Mouse (Mus musculus): ENCODE measurements around the gene Ldhb. TPM values are rescaled to one million over a fixed set of nuclear protein-coding genes. Genes with fewer than 3 reads are reported as not detected.
"Not testable (repeated sequence)": the region's sequence is repeated elsewhere in the genome, so short reads cannot be mapped to it uniquely, and the experiment has no call there.

Ldhb gene
- polyA plus RNA-seq, 1 experiment from 2014 or later = 1,564 TPM

GRCm38 (mm10) chr6:142508663-142509062 is 906 bp upstream of the Ldhb start:
- no peaks in the 10 kb centered on the region for H3K27me3 ChIP-seq (ENCODE audit: insufficient read depth, low read length)

GRCm38 (mm10) chr6:142507033-142507784 is 548 bp downstream of the Ldhb start:
- 2% methylated on average over 30 of the region's 30 CpGs for WGBS
- DNase-seq (ENCODE audit: low spot score) = no peak

More at GRCm38 (mm10) chr6:142508663-142509062, 906 bp upstream of the Ldhb start:
- Histone ChIP-seq H3K4me2 (ENCODE audit: low read length) (peak overlapping the region; percentile 87; the same call in 1 of the 2 replicates), H3K4me1 (replicated peaks; ENCODE audit: insufficient read depth, low read length) (peaks cover 20% of the 10 kb centered on the region), H3K9ac (ENCODE audit: low read depth, low read length) (no peak overlapping the region), H3K36me3 (ENCODE audit: insufficient read depth, low read length) (no peaks in the 10 kb centered on the region), H3K9me3 (replicated peaks; ENCODE audit: low read length) (no peaks in the 10 kb centered on the region), H3K4me3 (replicated peaks; ENCODE audit: low read depth, low read length) (no peak overlapping the region), H3K27ac (peak overlapping the region; percentile 83; the same call in 1 of the 2 replicates)
- no peak for ATAC-seq (replicated peaks; ENCODE audit: low FRiP score, low read depth)
- no peak for TF ChIP-seq CTCF (IDR thresholded peaks at IDR 0.05; ENCODE audit: low read depth)
- no peak for DNase-seq (ENCODE audit: low spot score)
- 49% methylated on average over 4 of the region's 4 CpGs for WGBS

GRCm38 (mm10) chr6:142506338-142507032 is 1.3 kb downstream of the Ldhb start:
- Histone ChIP-seq H3K27ac (peak overlapping the region; percentile 81), H3K9ac (ENCODE audit: low read depth, low read length) (peak overlapping the region; percentile 74), H3K4me1 (replicated peaks; ENCODE audit: insufficient read depth, low read length) (peaks cover 14% of the 10 kb centered on the region), H3K36me3 (ENCODE audit: insufficient read depth, low read length) (0 out of 2 replicates have a peak, but pooled peaks cover 7% of the 10 kb centered on the region), H3K27me3 (ENCODE audit: insufficient read depth, low read length) (no peaks in the 10 kb centered on the region), H3K4me3 (replicated peaks; ENCODE audit: low read depth, low read length) (peak overlapping the region; percentile 52), H3K9me3 (replicated peaks; ENCODE audit: low read length) (no peaks in the 10 kb centered on the region), H3K4me2 (ENCODE audit: low read length) (peak overlapping the region; percentile 87)
- peak; percentile 54 for DNase-seq (ENCODE audit: low spot score)
- TF ChIP-seq CTCF (IDR thresholded peaks at IDR 0.05; ENCODE audit: low read depth) = no peak
- 5% methylated on average over 10 of the region's 10 CpGs for WGBS
- ATAC-seq (replicated peaks; ENCODE audit: low FRiP score, low read depth) = no peak

More at GRCm38 (mm10) chr6:142507033-142507784, 548 bp downstream of the Ldhb start:
- peak overlapping the region; percentile 87 for H3K4me2 ChIP-seq (ENCODE audit: low read length)
- H3K27me3 ChIP-seq (ENCODE audit: insufficient read depth, low read length) = no peaks in the 10 kb centered on the region
- no peaks in the 10 kb centered on the region for H3K9me3 ChIP-seq (replicated peaks; ENCODE audit: low read length)
- ATAC-seq (replicated peaks; ENCODE audit: low FRiP score, low read depth) = peak; percentile 31
- peaks cover 20% of the 10 kb centered on the region for H3K4me1 ChIP-seq (replicated peaks; ENCODE audit: insufficient read depth, low read length)
- H3K4me3 ChIP-seq (replicated peaks; ENCODE audit: low read depth, low read length) = peak overlapping the region; percentile 52
- no peak for TF ChIP-seq CTCF (IDR thresholded peaks at IDR 0.05; ENCODE audit: low read depth)
- H3K9ac ChIP-seq (ENCODE audit: low read depth, low read length) = peak overlapping the region; percentile 74
- H3K36me3 ChIP-seq (ENCODE audit: insufficient read depth, low read length) = 0 out of 2 replicates have a peak, but pooled peaks cover 4% of the 10 kb centered on the region
- H3K27ac ChIP-seq = peak overlapping the region; percentile 81

GRCm38 (mm10) chr6:142503601-142504000 is 4.2 kb downstream of the Ldhb start:
- Histone ChIP-seq H3K4me3 (replicated peaks; ENCODE audit: low read depth, low read length) (no peak overlapping the region), H3K27me3 (ENCODE audit: insufficient read depth, low read length) (no peaks in the 10 kb centered on the region), H3K4me1 (replicated peaks; ENCODE audit: insufficient read depth, low read length) (0 out of 2 replicates have a peak, but pooled peaks cover 8% of the 10 kb centered on the region), H3K9me3 (replicated peaks; ENCODE audit: low read length) (no peaks in the 10 kb centered on the region), H3K9ac (ENCODE audit: low read depth, low read length) (no peak overlapping the region), H3K4me2 (ENCODE audit: low read length) (peak overlapping the region; percentile 87), H3K27ac (peak overlapping the region; percentile 63), H3K36me3 (ENCODE audit: insufficient read depth, low read length) (peaks cover 14% of the 10 kb centered on the region; the same call in 1 of the 2 replicates)
- no peak for TF ChIP-seq CTCF (IDR thresholded peaks at IDR 0.05; ENCODE audit: low read depth)
- WGBS = 64% methylated on average over 8 of the region's 8 CpGs
- ATAC-seq (replicated peaks; ENCODE audit: low FRiP score, low read depth) (no peak), DNase-seq (ENCODE audit: low spot score) (no peak)

GRCm38 (mm10) chr6:142502519-142503125 is 5.1 kb downstream of the Ldhb start:
- 63% methylated on average over 10 of the region's 10 CpGs for WGBS
- Histone ChIP-seq H3K9ac (ENCODE audit: low read depth, low read length) (no peak overlapping the region), H3K9me3 (replicated peaks; ENCODE audit: low read length) (no peaks in the 10 kb centered on the region), H3K36me3 (ENCODE audit: insufficient read depth, low read length) (peaks cover 23% of the 10 kb centered on the region), H3K4me2 (ENCODE audit: low read length) (peak overlapping the region; percentile 30), H3K4me1 (replicated peaks; ENCODE audit: insufficient read depth, low read length) (0 out of 2 replicates have a peak, but pooled peaks cover 2% of the 10 kb centered on the region), H3K4me3 (replicated peaks; ENCODE audit: low read depth, low read length) (no peak overlapping the region), H3K27me3 (ENCODE audit: insufficient read depth, low read length) (no peaks in the 10 kb centered on the region), H3K27ac (peak overlapping the region; percentile 62)
- no peak for TF ChIP-seq CTCF (IDR thresholded peaks at IDR 0.05; ENCODE audit: low read depth)
- DNase-seq (ENCODE audit: low spot score) (peak; percentile 52), ATAC-seq (replicated peaks; ENCODE audit: low FRiP score, low read depth) (peak; percentile 41)

GRCm38 (mm10) chr6:142490114-142490513 is 17.6 kb downstream of the Ldhb start:
- not testable (repeated sequence) for H3K9me3 ChIP-seq (replicated peaks; ENCODE audit: low read length); H3K27me3 ChIP-seq (ENCODE audit: insufficient read depth, low read length); H3K9ac ChIP-seq (ENCODE audit: low read depth, low read length); H3K27ac ChIP-seq; H3K4me2 ChIP-seq (ENCODE audit: low read length); H3K4me3 ChIP-seq (replicated peaks; ENCODE audit: low read depth, low read length); DNase-seq (ENCODE audit: low spot score); ATAC-seq (replicated peaks; ENCODE audit: low FRiP score, low read depth); H3K4me1 ChIP-seq (replicated peaks; ENCODE audit: insufficient read depth, low read length)
- 97% methylated on average over 6 of the region's 6 CpGs for whole genome bisulfite sequencing
- H3K36me3 ChIP-seq (ENCODE audit: insufficient read depth, low read length) = peaks cover 45% of the 10 kb centered on the region
